Mouse (Mus musculus) limb, embryonic 12.5 days (tissue): ENCODE data around the gene Tepp. TPM values are rescaled to one million over a fixed set of nuclear protein-coding genes. Genes with fewer than 3 reads are reported as not detected.
A peak's percentile ranks its signal among the peaks of the same experiment; 100 is the strongest.

Experiments
- ATAC-seq: fragments of 200-750 bp; cut with Nextera tagmentation; 2 replicates; pipeline ENCODE4 v1.8.0; 2017; ENCODE audit warnings: low read depth, moderate TSS enrichment; ENCODE audit not compliant: insufficient number of reproducible peaks, insufficient read depth, low FRiP score, low TSS enrichment
- H3K27ac ChIP-seq: fragments of 300-500 bp; sonication (generic); 2 replicates; pipeline ENCODE4 v1.5.1; 2016; ENCODE audit warnings: mild to moderate bottlenecking, moderate library complexity
- H3K27me3 ChIP-seq: fragments of 300-500 bp; sonication (generic); 2 replicates; pipeline ENCODE4 v1.6.1; 2016; ENCODE audit warnings: mild to moderate bottlenecking, moderate library complexity
- H3K36me3 ChIP-seq: fragments of 300-500 bp; sonication (generic); 2 replicates; pipeline ENCODE4 v1.6.1; 2016; ENCODE audit warnings: mild to moderate bottlenecking, moderate library complexity
- H3K4me1 ChIP-seq: fragments of 300-500 bp; sonication (generic); replicated peaks from 2 replicates; pipeline ENCODE4 v1.6.1; 2016
- H3K4me2 ChIP-seq: fragments of 300-500 bp; sonication (generic); 2 replicates; pipeline ENCODE4 v1.6.1; 2016; ENCODE audit warnings: mild to moderate bottlenecking, moderate library complexity
- H3K4me3 ChIP-seq: fragments of 300-500 bp; sonication (generic); replicated peaks from 2 replicates; pipeline ENCODE4 v1.5.1; 2016; ENCODE audit warnings: mild to moderate bottlenecking
- H3K9ac ChIP-seq: fragments of 300-500 bp; sonication (generic); replicated peaks from 2 replicates; pipeline ENCODE4 v1.6.1; 2016; ENCODE audit warnings: mild to moderate bottlenecking, moderate library complexity
- H3K9me3 ChIP-seq: fragments of 300-500 bp; sonication (generic); 2 replicates; pipeline ENCODE4 v1.6.1; 2016; ENCODE audit warnings: mild to moderate bottlenecking, moderate library complexity
- WGBS: fragments of 180-500 bp; shearing (Covaris S2); methylation state at CpG from one replicate; pipeline ENCODE4 v1.1.7; 2016; 5-methylcytosine and 5-hydroxymethylcytosine counted together
- polyA plus RNA-seq: library from polyadenylated mRNA; unstranded; fragments of >200 nt; fragmentation: Nextera tagmentation; extraction: Ambion mirVana; gene quantifications from 2 replicates; pipeline ENCODE4 v1.2.1, GENCODE M21; 2016

The Tepp gene
- polyA plus RNA-seq, 1 experiment from 2014 or later = 0.56 TPM

DNA sequence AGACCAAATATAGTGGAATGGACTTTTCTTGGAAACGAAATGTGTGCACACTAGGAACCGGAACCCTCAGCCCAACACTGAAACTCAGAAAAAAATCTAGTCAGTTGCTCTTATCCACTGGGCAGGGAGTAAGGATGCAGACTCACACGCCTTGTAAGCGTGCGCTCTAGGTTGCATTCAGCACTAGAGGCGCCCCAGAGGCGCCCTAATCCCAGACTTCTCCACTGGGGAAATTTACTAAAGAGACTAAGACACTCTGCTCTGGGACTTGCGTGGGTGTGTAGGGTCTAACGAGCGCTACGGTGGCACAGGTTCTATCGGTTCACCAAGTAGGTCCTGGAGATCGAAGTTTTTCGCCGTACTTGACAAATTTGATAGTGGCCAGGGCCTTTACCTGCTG, 41.1 kb downstream of the Tepp start:
- no peaks in the 10 kb centered on the region for H3K36me3 ChIP-seq
- H3K27me3 ChIP-seq = peaks cover 56% of the 10 kb centered on the region
- peak overlapping the region; percentile 98 for H3K4me2 ChIP-seq
- no peak for ATAC-seq
- H3K4me1 ChIP-seq = peaks cover 19% of the 10 kb centered on the region
- H3K4me3 ChIP-seq = peak overlapping the region; percentile 73
- no peak overlapping the region for H3K27ac ChIP-seq
- 2% methylated on average over 15 of the region's 15 CpGs for WGBS
- H3K9me3 ChIP-seq = no peaks in the 10 kb centered on the region
- no peak overlapping the region for H3K9ac ChIP-seq

DNA sequence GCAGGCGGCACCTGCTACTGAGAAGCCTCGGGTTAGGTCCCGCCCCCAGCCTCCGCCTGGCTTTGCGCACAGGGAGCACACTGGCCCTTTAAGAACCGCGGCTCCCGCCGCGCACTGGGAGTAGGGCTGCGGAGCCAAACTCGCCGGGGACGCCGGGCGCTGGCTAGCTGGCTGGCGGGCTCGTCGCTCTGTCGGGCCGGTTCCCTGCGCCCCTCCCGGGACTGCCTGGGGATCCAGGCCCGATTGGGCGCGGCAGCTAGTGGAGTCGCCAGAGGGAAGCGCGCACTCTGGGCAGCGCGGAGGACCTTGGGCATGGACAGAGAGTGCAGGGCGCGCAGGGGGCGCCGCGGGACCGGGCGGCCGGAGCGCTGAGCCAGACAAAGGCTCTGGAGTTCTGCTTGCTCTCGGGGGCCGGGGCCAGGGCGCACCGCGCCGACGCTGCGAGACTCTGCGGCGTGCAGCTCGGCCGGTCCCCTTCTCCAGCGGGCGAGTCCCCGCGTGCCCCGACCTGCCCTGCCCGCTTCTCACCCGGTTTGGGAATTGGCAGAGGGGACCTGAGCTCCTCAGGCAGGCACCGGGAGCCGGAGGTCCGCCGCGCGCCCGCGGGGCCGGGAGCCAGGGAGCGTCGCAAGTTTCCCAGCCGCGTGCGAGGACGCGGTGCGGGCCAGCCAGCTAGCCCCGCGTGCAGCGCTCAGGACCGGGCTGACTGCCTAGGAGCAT, 41.9 kb downstream of the Tepp start, which contains the start of gene Mmp15:
Mmp15 (plus strand) TSS at position 118 of the 720 bp plus-strand sequence.
- WGBS = under 1% methylated on average over 80 of the region's 80 CpGs
- peak within 1 kb of the TSS; percentile 83 for H3K9ac ChIP-seq
- no peaks in the 10 kb centered on the region for H3K9me3 ChIP-seq
- H3K27me3 ChIP-seq = peaks cover 56% of the 10 kb centered on the region
- H3K4me3 ChIP-seq = peak within 1 kb of the TSS; percentile 73
- no peaks in the 10 kb centered on the region for H3K36me3 ChIP-seq
- peak within 1 kb of the TSS; percentile 98 for H3K4me2 ChIP-seq
- peak; percentile 57 for ATAC-seq
- peaks cover 19% of the 10 kb centered on the region for H3K4me1 ChIP-seq
- peak within 1 kb of the TSS; percentile 62; the same call in 1 of the 2 replicates for H3K27ac ChIP-seq

DNA sequence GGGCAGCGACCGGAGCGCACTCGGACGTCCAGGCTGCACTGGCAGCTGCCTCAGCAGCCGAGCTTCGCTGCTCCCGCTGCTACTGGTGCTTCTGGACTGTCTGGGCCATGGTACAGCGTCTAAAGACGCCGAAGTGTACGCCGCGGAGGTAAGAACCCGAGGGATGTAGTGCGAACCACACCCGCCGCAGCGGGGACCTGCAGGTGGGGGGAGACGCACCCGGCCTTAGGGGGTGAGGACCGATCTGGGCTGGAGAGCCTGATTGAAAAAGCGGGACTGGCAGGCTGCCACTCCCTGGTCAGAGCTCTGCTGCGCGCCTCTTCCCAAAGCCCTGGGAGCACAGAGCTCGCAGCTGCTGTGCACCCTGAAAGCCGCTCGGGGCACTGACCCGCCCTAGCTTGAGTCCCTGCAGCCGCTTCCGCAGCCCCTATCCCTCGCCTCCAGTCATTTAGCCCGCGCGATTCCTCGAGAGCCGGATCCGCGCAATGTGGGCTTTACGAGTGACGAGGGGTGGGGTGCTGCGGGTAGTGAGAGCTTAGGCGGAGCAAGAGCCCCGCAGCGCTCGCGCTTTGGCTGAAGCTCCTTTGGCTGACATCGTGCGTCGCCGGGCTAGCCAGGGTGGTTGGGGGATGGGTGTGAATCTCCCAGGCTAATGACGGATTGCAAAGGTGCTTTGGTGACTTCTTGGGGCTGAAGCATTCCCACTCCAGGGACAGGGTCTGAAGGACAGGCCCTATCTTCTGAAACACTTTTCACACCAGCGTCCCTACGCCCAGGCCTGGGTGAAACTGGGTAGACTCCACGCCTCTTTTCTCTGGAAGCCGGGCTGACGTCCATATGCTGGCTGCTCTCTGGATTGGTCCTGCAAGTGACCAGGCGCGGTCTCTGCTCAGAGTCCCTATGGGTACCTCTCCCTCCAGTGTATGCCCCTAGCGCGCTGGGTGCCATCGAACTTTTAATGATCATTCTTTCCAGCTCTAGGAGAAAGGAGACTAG, 42.8 kb downstream of the Tepp start:
- no peaks in the 10 kb centered on the region for H3K36me3 ChIP-seq
- peak overlapping the region; percentile 83 for H3K9ac ChIP-seq
- H3K4me2 ChIP-seq = peak overlapping the region; percentile 98
- no peaks in the 10 kb centered on the region for H3K9me3 ChIP-seq
- H3K4me1 ChIP-seq = peaks cover 19% of the 10 kb centered on the region
- ATAC-seq = peak; percentile 26; the same call in 1 of the 2 replicates
- peak overlapping the region; percentile 73 for H3K4me3 ChIP-seq
- 2% methylated on average over 62 of the region's 62 CpGs for WGBS
- 0 out of 2 replicates have a peak overlapping the region, but pooled peaks have one; percentile 62 for H3K27ac ChIP-seq
- H3K27me3 ChIP-seq = peaks cover 53% of the 10 kb centered on the region

DNA sequence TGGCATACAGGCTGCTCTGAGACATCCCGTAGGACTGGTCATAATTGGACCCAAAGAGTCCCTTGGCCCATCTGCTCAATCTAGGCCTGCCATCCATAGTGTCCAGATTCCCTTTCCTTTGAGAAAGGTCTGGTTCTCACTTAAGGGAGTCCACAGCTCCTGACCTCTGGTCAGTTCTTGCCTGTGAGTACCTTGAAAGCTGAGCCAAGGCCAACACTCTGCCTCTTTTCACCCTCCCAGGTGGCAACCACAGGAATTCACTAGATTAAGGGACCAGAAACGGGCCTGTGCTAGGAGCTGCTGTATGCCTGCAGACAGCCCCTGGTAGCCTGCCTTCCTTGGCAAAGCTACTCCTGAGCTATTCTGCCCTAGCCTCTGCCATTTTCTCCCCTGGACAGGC, 44.2 kb downstream of the Tepp start:
- Histone ChIP-seq H3K4me3 (no peak overlapping the region), H3K4me1 (peaks cover 23% of the 10 kb centered on the region), H3K27me3 (peaks cover 39% of the 10 kb centered on the region), H3K9me3 (no peaks in the 10 kb centered on the region), H3K4me2 (no peak overlapping the region), H3K27ac (no peak overlapping the region), H3K36me3 (no peaks in the 10 kb centered on the region), H3K9ac (no peak overlapping the region)
- no peak for ATAC-seq
- WGBS = 78% methylated on average over 2 of the region's 2 CpGs

DNA sequence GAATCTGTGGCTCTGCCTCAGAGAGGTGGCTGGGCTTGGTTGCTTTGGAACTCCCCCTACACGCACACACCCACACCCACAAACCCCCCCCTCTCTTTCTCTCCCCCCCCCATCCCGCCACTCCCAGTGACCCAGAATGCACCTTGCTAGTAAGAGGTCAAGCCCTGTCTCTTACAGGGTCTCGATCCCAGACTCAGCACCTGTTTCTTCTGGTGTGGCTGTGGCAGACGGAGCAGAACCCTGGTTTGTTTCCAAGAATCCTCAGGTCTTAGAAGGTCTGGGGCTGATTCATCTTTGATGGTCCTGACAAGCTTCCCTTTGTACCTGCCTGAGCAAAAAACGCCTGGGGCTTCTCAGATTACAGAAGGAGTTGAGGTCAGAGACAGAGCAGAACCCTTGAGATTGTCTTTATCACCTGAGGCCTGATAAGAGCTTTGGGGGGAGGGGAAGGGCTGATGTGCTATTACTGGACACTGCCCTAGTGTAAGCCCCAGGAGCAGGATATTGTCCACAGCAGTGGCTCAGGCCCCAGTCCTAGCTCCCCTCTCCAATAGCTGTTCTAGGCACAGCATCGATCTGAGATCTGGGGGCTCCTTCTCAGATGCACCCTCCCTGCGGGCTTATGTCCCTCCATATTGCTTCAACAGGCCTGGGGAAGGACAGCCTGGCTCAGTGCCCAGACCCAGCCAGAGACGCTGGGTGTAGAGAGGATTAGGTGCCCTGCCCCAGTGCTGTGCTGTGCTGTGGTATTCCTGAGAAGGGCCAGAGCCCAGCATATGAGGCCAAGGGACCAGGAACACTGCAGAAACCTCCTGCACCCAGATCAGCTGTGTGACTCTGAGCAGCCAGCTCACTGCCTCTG, 48.4 kb downstream of the Tepp start:
- 36% methylated on average over 7 of the region's 8 CpGs for WGBS
- ATAC-seq = no peak
- H3K4me1 ChIP-seq = peaks cover 24% of the 10 kb centered on the region
- no peaks in the 10 kb centered on the region for H3K36me3 ChIP-seq
- no peaks in the 10 kb centered on the region for H3K9me3 ChIP-seq
- H3K4me3 ChIP-seq = no peak overlapping the region
- H3K27ac ChIP-seq = no peak overlapping the region
- H3K27me3 ChIP-seq = peaks cover 12% of the 10 kb centered on the region
- no peak overlapping the region for H3K9ac ChIP-seq
- H3K4me2 ChIP-seq = no peak overlapping the region

DNA sequence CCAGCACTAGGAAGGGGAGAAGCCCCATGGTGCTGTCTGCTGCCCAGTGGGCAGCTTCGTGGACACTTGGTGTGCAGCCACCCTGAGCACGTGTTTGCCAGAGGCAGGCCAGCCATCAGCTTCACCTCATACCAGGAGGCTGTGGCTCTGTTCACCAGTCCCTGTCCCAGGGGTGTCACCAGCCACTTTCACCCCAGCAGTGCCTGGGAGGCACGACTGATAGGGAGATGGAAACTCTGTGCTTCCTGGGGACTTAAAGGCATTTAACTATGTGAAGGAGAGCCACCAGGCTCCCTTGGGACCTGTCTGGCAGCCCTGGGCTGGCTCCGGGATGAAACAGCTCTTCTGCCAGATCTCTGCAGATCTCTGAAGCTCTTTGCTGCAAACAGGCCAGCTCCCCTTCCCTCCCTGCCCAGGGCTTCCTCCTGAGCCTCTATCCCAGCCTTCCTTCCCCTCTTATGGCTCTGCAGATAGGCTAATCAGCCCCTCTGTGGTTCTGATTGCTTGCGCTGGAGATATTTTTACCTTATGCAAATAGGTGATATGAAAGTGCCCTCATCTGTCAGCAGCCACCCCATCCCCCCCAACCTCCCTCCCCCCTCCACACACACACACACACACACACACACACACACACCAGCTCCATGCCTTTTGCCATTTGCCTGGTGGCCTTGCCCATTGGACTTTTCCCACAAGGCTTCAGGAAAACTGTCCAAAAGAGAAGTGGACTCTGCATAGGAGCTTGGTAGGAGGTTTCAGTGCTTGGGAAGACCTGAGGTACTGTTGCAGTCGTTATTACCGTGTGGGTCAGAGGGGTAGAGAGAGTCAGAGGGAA, 50.0 kb downstream of the Tepp start:
- Histone ChIP-seq H3K4me1 (peaks cover 21% of the 10 kb centered on the region), H3K4me2 (no peak overlapping the region), H3K4me3 (no peak overlapping the region), H3K27me3 (no peaks in the 10 kb centered on the region), H3K9ac (0 out of 2 replicates have a peak overlapping the region, but pooled peaks have one; percentile 37), H3K27ac (peak overlapping the region; percentile 19; the same call in 1 of the 2 replicates), H3K36me3 (no peaks in the 10 kb centered on the region), H3K9me3 (peaks cover 2% of the 10 kb centered on the region; the same call in 1 of the 2 replicates)
- 44% methylated on average over 7 of the region's 7 CpGs for WGBS
- no peak for ATAC-seq

DNA sequence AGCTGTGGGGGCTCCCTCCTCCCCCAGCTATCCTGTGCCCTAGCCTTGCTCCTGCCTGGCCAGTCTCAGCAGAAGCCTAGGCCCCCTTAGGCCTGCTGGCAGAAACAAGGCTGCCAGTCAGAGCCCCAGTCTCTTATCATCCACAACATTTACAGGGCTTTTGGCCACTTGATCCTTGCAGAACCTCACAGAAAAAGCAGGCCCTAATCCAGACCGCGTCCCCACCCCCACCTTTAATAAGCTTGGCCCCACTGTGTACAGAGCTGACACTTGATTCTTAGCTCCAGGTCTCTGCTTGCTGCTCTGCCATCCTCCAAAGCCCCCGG, 50.6 kb downstream of the Tepp start:
- ATAC-seq = no peak
- no peak overlapping the region for H3K4me2 ChIP-seq
- no peak overlapping the region for H3K4me3 ChIP-seq
- WGBS = 63% methylated on average over 3 of the region's 3 CpGs
- H3K36me3 ChIP-seq = no peaks in the 10 kb centered on the region
- peak overlapping the region; percentile 19; the same call in 1 of the 2 replicates for H3K27ac ChIP-seq
- no peaks in the 10 kb centered on the region for H3K27me3 ChIP-seq
- peaks cover 2% of the 10 kb centered on the region; the same call in 1 of the 2 replicates for H3K9me3 ChIP-seq
- H3K9ac ChIP-seq = 0 out of 2 replicates have a peak overlapping the region, but pooled peaks have one; percentile 37
- H3K4me1 ChIP-seq = peaks cover 21% of the 10 kb centered on the region

DNA sequence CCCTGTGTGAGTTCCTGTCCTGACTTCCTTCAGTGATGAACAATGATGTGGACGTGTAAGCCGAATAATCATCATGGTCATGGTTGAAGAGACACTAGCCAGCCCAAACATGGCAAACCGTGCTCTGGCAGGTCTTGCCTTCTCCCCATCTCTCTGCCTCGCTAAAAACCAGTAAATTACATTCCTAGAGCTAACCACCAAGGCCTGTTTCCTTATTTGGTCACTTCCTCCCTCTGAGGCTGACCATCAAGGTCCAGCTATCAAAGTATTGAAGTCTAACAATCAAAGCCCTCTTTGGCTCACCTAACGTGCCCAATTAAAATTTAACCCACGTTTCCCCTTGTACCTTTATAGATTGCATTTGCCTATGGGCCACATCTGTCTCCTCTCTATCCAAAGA, 51.9 kb downstream of the Tepp start:
- Histone ChIP-seq H3K27ac (no peak overlapping the region), H3K9me3 (peaks cover 2% of the 10 kb centered on the region; the same call in 1 of the 2 replicates), H3K4me2 (no peak overlapping the region), H3K27me3 (no peaks in the 10 kb centered on the region), H3K4me3 (no peak overlapping the region), H3K4me1 (peaks cover 21% of the 10 kb centered on the region), H3K36me3 (no peaks in the 10 kb centered on the region; the same call in 1 of the 2 replicates), H3K9ac (no peak overlapping the region)
- 62% methylated on average over 6 of the region's 6 CpGs for WGBS
- no peak for ATAC-seq

DNA sequence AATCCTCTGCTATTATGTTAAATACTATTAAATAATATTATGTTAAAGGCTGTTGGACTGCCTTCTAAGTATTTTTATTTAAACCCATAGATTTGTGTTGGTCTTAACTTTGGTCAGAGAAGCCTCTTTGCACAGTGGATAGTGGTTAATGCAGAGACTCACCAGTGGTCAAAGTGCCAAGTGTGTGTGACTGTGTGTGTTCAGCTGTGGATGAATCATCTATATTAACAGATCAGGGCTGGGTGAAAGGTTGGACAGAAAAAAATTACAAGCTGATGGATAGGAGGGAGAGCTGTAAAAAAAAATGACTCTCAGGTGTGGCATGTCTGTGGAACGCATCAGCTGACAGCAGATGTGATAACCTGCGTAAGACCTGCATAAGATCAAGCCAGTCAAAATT, 53.5 kb downstream of the Tepp start:
- ATAC-seq = no peak
- Histone ChIP-seq H3K4me1 (peaks cover 19% of the 10 kb centered on the region), H3K4me3 (no peak overlapping the region), H3K27me3 (no peaks in the 10 kb centered on the region), H3K4me2 (no peak overlapping the region), H3K9ac (no peak overlapping the region), H3K9me3 (peaks cover 2% of the 10 kb centered on the region; the same call in 1 of the 2 replicates), H3K27ac (no peak overlapping the region), H3K36me3 (peaks cover 4% of the 10 kb centered on the region; the same call in 1 of the 2 replicates)
- WGBS = 89% methylated on average over 2 of the region's 2 CpGs
